In the genomic region with DNA sequence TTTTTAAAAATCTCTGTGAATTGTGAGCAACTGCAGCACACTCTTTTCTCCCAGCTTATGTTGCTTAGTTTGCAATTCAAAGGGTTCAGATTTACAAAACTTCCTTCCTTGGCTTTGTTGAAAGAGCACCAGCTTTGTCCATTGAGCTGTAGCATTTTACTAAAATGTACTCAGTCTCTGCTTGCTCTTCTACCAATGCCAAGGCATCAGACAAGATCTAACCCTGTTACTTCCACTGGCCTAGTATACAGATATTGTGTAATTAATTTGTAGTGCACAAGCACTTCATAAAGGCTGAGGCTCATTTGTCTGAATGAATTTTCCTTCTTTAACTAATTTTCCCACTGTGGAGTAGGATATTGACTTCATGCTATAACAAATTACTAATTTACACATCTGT, we compare ENCODE assay signal across 20 mouse cellular contexts.
"Had no signal": no experiment of that assay in that cellular context is flagged by ENCODE, and none has a peak within 500 bp of the region (broad histone marks: within the 10 kb centered on the region; RNA-seq: fewer than 3 reads in every experiment).

No protein-coding gene starts in this region.

- H3K9me3 ChIP-seq: lung, embryonic 15.5 days; midbrain, embryonic 10.5 days; midbrain, embryonic 12.5 days; neural tube, embryonic 13.5 days; neural tube, embryonic 15.5 days had no signal

- H3K27ac ChIP-seq: lung, embryonic 15.5 days; macrophage; midbrain, embryonic 10.5 days; midbrain, embryonic 12.5 days; neural tube, embryonic 13.5 days; neural tube, embryonic 15.5 days had no signal

- H3K4me2 ChIP-seq: lung, embryonic 15.5 days; midbrain, embryonic 12.5 days; neural tube, embryonic 13.5 days; neural tube, embryonic 15.5 days had no signal

- ATAC-seq: liver, postnatal 0 days; lung, postnatal 0 days; midbrain, embryonic 16.5 days had no signal

- H3K36me3 ChIP-seq: lung, embryonic 15.5 days; midbrain, embryonic 10.5 days; midbrain, embryonic 12.5 days; neural tube, embryonic 13.5 days; neural tube, embryonic 15.5 days had no signal

- H3K4me3 ChIP-seq: lung, embryonic 15.5 days; midbrain, embryonic 10.5 days; midbrain, embryonic 12.5 days; myocyte; neural tube, embryonic 13.5 days; neural tube, embryonic 15.5 days had no signal

- H3K27me3 ChIP-seq: lung, embryonic 15.5 days; midbrain, embryonic 12.5 days; neural tube, embryonic 13.5 days; neural tube, embryonic 15.5 days had no signal

- DNase-seq: liver, postnatal 0 days; lung, adult 2 months; lung, postnatal 14 days; lung, postnatal 36 days; midbrain, embryonic 14.5 days; right cerebral cortex, adult 18-20 months; right cerebral cortex, postnatal 25 days; spleen, adult 18-20 months; thymus, adult 18-20 months; thymus, postnatal 14 days; thymus, postnatal 36 days had no signal

- H3K9ac ChIP-seq: liver, postnatal 0 days; lung, embryonic 15.5 days; midbrain, embryonic 12.5 days; neural tube, embryonic 13.5 days; neural tube, embryonic 15.5 days had no signal

- H3K4me1 ChIP-seq: lung, embryonic 15.5 days; midbrain, embryonic 10.5 days; midbrain, embryonic 12.5 days; neural tube, embryonic 13.5 days; neural tube, embryonic 15.5 days had no signal
